Mouse (Mus musculus): ENCODE measurements at regions not wholly inside any gene's neighbourhood (a gene's known extent, or its start where the extent isn't known, plus 50 kb on each side); places are given as distances from the start of the nearest gene placed in this dataset.

- Histone ChIP-seq H3K27ac (ENCODE audit: insufficient read depth, low read depth, low read length, poor library complexity, severe bottlenecking) (no peak overlapping the region), H3K9ac (ENCODE audit: insufficient read depth, low read depth, low read length, poor library complexity, severe bottlenecking) (no peak overlapping the region), H3K36me3 (ENCODE audit: control insufficient read depth, insufficient read depth, low read length, poor library complexity, severe bottlenecking) (no peaks in the 10 kb centered on the region), H3K4me3 (ENCODE audit: insufficient read depth in 1 of 2, low read depth in 1 of 2, low read length in 2 of 2, poor library complexity in 1 of 2, severe bottlenecking in 1 of 2) (no peak overlapping the region), H3K4me1 (ENCODE audit: control insufficient read depth in 2 of 2, insufficient read depth in 2 of 2, low read length in 2 of 2, poor library complexity in 1 of 2) (peaks cover 0 to 2% of the 10 kb centered on the region in 2 experiments; a peak in 1 of 4 replicates), H3K9me3 (ENCODE audit: control insufficient read depth, insufficient read depth, low read depth, low read length) (no peaks in the 10 kb centered on the region)
- no peak for DNase-seq (ENCODE audit: low read depth, low spot score)
- no peak for TF ChIP-seq HCFC1 (IDR thresholded peaks at IDR 0.05; ENCODE audit: borderline replicate concordance, insufficient read depth, low read length)
- in situ Hi-C loops (cut with MboI; ENCODE audit: low sequenced_read_pairs in 2 of 2, unreplicated experiment in 2 of 2) = no loop called here
Observed at GRCm38 (mm10) chr8:127914914-127915313, 443.5 kb upstream of the Nrp1 start.

GRCm38 (mm10) chr8:127915591-127916028 is 442.8 kb upstream of the Nrp1 start:
- Histone ChIP-seq H3K36me3 (ENCODE audit: control insufficient read depth, insufficient read depth, low read length, poor library complexity, severe bottlenecking) (no peaks in the 10 kb centered on the region), H3K27ac (ENCODE audit: insufficient read depth, low read depth, low read length, poor library complexity, severe bottlenecking) (no peak overlapping the region), H3K9me3 (ENCODE audit: control insufficient read depth, insufficient read depth, low read depth, low read length) (no peaks in the 10 kb centered on the region), H3K4me1 (ENCODE audit: control insufficient read depth in 2 of 2, insufficient read depth in 2 of 2, low read length in 2 of 2, poor library complexity in 1 of 2) (peaks cover 0 to 2% of the 10 kb centered on the region in 2 experiments; a peak in 1 of 4 replicates), H3K4me3 (ENCODE audit: insufficient read depth in 1 of 2, low read depth in 1 of 2, low read length in 2 of 2, poor library complexity in 1 of 2, severe bottlenecking in 1 of 2) (no peak overlapping the region), H3K9ac (ENCODE audit: insufficient read depth, low read depth, low read length, poor library complexity, severe bottlenecking) (no peak overlapping the region)
- no peak for TF ChIP-seq ZC3H11A (IDR thresholded peaks at IDR 0.05; ENCODE audit: borderline replicate concordance, low read depth, low read length)
- no peak for TF ChIP-seq MAFK (IDR thresholded peaks at IDR 0.05; ENCODE audit: insufficient read depth, low read depth, low read length)
- TF ChIP-seq HCFC1 (IDR thresholded peaks at IDR 0.05; ENCODE audit: borderline replicate concordance, insufficient read depth, low read length) = no peak
- in situ Hi-C loops (cut with MboI; ENCODE audit: low sequenced_read_pairs in 2 of 2, unreplicated experiment in 2 of 2) = no loop called here
- DNase-seq (ENCODE audit: low read depth, low spot score) = no peak

GRCm38 (mm10) chr8:127921925-127922324 is 436.5 kb upstream of the Nrp1 start:
- TF ChIP-seq CHD2 (IDR thresholded peaks at IDR 0.05; ENCODE audit: low read depth, low read length) = no peak
- no peak for TF ChIP-seq ZC3H11A (IDR thresholded peaks at IDR 0.05; ENCODE audit: borderline replicate concordance, low read depth, low read length)
- TF ChIP-seq HCFC1 (IDR thresholded peaks at IDR 0.05; ENCODE audit: borderline replicate concordance, insufficient read depth, low read length) = no peak
- no peak for TF ChIP-seq MAFK (IDR thresholded peaks at IDR 0.05; ENCODE audit: insufficient read depth, low read depth, low read length)
- no peak for TF ChIP-seq ZNF384 (IDR thresholded peaks at IDR 0.05; ENCODE audit: low read depth, low read length)
- no peaks in the 10 kb centered on the region; a peak in 1 of 4 replicates for H3K4me1 ChIP-seq (ENCODE audit: control insufficient read depth in 2 of 2, insufficient read depth in 2 of 2, low read length in 2 of 2, poor library complexity in 1 of 2)
- H3K36me3 ChIP-seq (ENCODE audit: control insufficient read depth, insufficient read depth, low read length, poor library complexity, severe bottlenecking) = no peaks in the 10 kb centered on the region
- H3K9me3 ChIP-seq (ENCODE audit: control insufficient read depth, insufficient read depth, low read depth, low read length) = no peaks in the 10 kb centered on the region
- H3K4me3 ChIP-seq (ENCODE audit: insufficient read depth in 1 of 2, low read depth in 1 of 2, low read length in 2 of 2, poor library complexity in 1 of 2, severe bottlenecking in 1 of 2) = no peak overlapping the region
- H3K9ac ChIP-seq (ENCODE audit: insufficient read depth, low read depth, low read length, poor library complexity, severe bottlenecking) = no peak overlapping the region
- in situ Hi-C loops (cut with MboI; ENCODE audit: low sequenced_read_pairs in 2 of 2, unreplicated experiment in 2 of 2) = no loop called here
- DNase-seq (ENCODE audit: low read depth, low spot score) = no peak
- no peak overlapping the region for H3K27ac ChIP-seq (ENCODE audit: insufficient read depth, low read depth, low read length, poor library complexity, severe bottlenecking)

- no peak for TF ChIP-seq HCFC1 (IDR thresholded peaks at IDR 0.05; ENCODE audit: borderline replicate concordance, insufficient read depth, low read length)
- in situ Hi-C loops (cut with MboI; ENCODE audit: low sequenced_read_pairs in 2 of 2, unreplicated experiment in 2 of 2) = no loop called here
- H3K9ac ChIP-seq (ENCODE audit: insufficient read depth, low read depth, low read length, poor library complexity, severe bottlenecking) = no peak overlapping the region
Observed at GRCm38 (mm10) chr8:127923321-127923720, 435.1 kb upstream of the Nrp1 start.

GRCm38 (mm10) chr8:127932276-127932675 is 426.1 kb upstream of the Nrp1 start:
- Histone ChIP-seq H3K4me3 (ENCODE audit: insufficient read depth in 1 of 2, low read depth in 1 of 2, low read length in 2 of 2, poor library complexity in 1 of 2, severe bottlenecking in 1 of 2) (no peak overlapping the region), H3K4me1 (ENCODE audit: control insufficient read depth in 2 of 2, insufficient read depth in 2 of 2, low read length in 2 of 2, poor library complexity in 1 of 2) (peaks cover 0 to 2% of the 10 kb centered on the region in 2 experiments; a peak in 1 of 4 replicates), H3K27ac (ENCODE audit: insufficient read depth, low read depth, low read length, poor library complexity, severe bottlenecking) (no peak overlapping the region), H3K36me3 (ENCODE audit: control insufficient read depth, insufficient read depth, low read length, poor library complexity, severe bottlenecking) (no peaks in the 10 kb centered on the region), H3K9ac (ENCODE audit: insufficient read depth, low read depth, low read length, poor library complexity, severe bottlenecking) (no peak overlapping the region), H3K9me3 (ENCODE audit: control insufficient read depth, insufficient read depth, low read depth, low read length) (no peaks in the 10 kb centered on the region)
- no peak for DNase-seq (ENCODE audit: low read depth, low spot score)
- TF ChIP-seq ZNF384 (IDR thresholded peaks at IDR 0.05; ENCODE audit: low read depth, low read length) = no peak
- TF ChIP-seq CHD2 (IDR thresholded peaks at IDR 0.05; ENCODE audit: low read depth, low read length) = no peak
- TF ChIP-seq MAFK (IDR thresholded peaks at IDR 0.05; ENCODE audit: insufficient read depth, low read depth, low read length) = no peak
- no peak for TF ChIP-seq ZC3H11A (IDR thresholded peaks at IDR 0.05; ENCODE audit: borderline replicate concordance, low read depth, low read length)
- no peak for TF ChIP-seq HCFC1 (IDR thresholded peaks at IDR 0.05; ENCODE audit: borderline replicate concordance, insufficient read depth, low read length)
- in situ Hi-C loops (cut with MboI; ENCODE audit: low sequenced_read_pairs in 2 of 2, unreplicated experiment in 2 of 2) = no loop called here

More at GRCm38 (mm10) chr8:127923321-127923720, 435.1 kb upstream of the Nrp1 start:
- Histone ChIP-seq H3K4me3 (ENCODE audit: insufficient read depth in 1 of 2, low read depth in 1 of 2, low read length in 2 of 2, poor library complexity in 1 of 2, severe bottlenecking in 1 of 2) (no peak overlapping the region), H3K4me1 (ENCODE audit: control insufficient read depth in 2 of 2, insufficient read depth in 2 of 2, low read length in 2 of 2, poor library complexity in 1 of 2) (peaks cover 0 to 2% of the 10 kb centered on the region in 2 experiments; a peak in 1 of 4 replicates), H3K36me3 (ENCODE audit: control insufficient read depth, insufficient read depth, low read length, poor library complexity, severe bottlenecking) (no peaks in the 10 kb centered on the region), H3K9me3 (ENCODE audit: control insufficient read depth, insufficient read depth, low read depth, low read length) (no peaks in the 10 kb centered on the region), H3K27ac (ENCODE audit: insufficient read depth, low read depth, low read length, poor library complexity, severe bottlenecking) (no peak overlapping the region)
- no peak for DNase-seq (ENCODE audit: low read depth, low spot score)

All from ES-E14 (cell line).